Mouse (Mus musculus) brain, embryonic 14.5 days (tissue): ENCODE results near the gene Capza1.

ENCODE experiments used
- CTCF ChIP-seq: fragments of 200-500 bp; IDR thresholded peaks from 2 replicates; pipeline ENCODE4 v1.5.1; 2012; ENCODE audit warnings: inconsistent platforms, mild to moderate bottlenecking, moderate library complexity, borderline replicate concordance; ENCODE audit not compliant: insufficient read depth, insufficient read length; ENCODE audit errors: extremely low read depth
- POLR2A ChIP-seq: fragments of 200-500 bp; IDR thresholded peaks from 2 replicates; pipeline ENCODE4 v1.6.1; 2012; ENCODE audit warnings: mild to moderate bottlenecking, inconsistent platforms, borderline replicate concordance; ENCODE audit not compliant: poor library complexity, insufficient read depth, insufficient read length, severe bottlenecking; ENCODE audit errors: extremely low read depth

GRCm38 (mm10) chr3:104863786-104864650, at the start of gene Capza1, which contains the start of gene St7l:
- TF ChIP-seq POLR2A (peak; percentile 83; the same call in 1 of the 2 replicates), CTCF (no peak)
